Mouse (Mus musculus): ENCODE measurements at regions not wholly inside any gene's neighbourhood (a gene's known extent, or its start where the extent isn't known, plus 50 kb on each side); places are given as distances from the start of the nearest gene placed in this dataset.

- no peak for TF ChIP-seq GATA1 (IDR thresholded peaks at IDR 0.05; ENCODE audit: low read length)
- TF ChIP-seq TAL1 (IDR thresholded peaks at IDR 0.05; ENCODE audit: low read length), result no peak
Observed at GRCm38 (mm10) chr5:47781608-47782007, 201.3 kb upstream of the Slit2 start.
